Mouse (Mus musculus) left cerebral cortex, adult 8-10 months (tissue): Measurements from ENCODE around the gene Vmn1r166. TPM values are rescaled to one million over a fixed set of nuclear protein-coding genes. Genes with fewer than 3 reads are reported as not detected.
"Not testable (repeated sequence)": the region's sequence is repeated elsewhere in the genome, so short reads cannot be mapped to it uniquely, and the experiment has no call there.

ENCODE experiments used
- DNase-seq, 2 experiments: peaks; one replicate each; pipeline ENCODE4 v3.0.0; 2022; ENCODE audit warnings: low spot score in 2 of 2
- total RNA-seq, 4 experiments: library from RNA; stranded (reverse); gene quantifications; 2 replicates each; pipeline ENCODE4 v1.2.4; 2022

The Vmn1r166 gene
- total RNA-seq = not detected

- DNase-seq = not testable (repeated sequence)
These were observed at the start of gene Vmn1r166 for GRCm38 (mm10) chr7:23251582-23251981. Gene Vmn1r166 (minus strand): TSS chr7:23251682.

GRCm38 (mm10) chr7:23300892-23301291 is 49.4 kb upstream of the Vmn1r166 start, which contains the start of gene Nlrp4e:
Gene Nlrp4e (plus strand): TSS chr7:23301192.
- DNase-seq = not testable (repeated sequence)

DNA sequence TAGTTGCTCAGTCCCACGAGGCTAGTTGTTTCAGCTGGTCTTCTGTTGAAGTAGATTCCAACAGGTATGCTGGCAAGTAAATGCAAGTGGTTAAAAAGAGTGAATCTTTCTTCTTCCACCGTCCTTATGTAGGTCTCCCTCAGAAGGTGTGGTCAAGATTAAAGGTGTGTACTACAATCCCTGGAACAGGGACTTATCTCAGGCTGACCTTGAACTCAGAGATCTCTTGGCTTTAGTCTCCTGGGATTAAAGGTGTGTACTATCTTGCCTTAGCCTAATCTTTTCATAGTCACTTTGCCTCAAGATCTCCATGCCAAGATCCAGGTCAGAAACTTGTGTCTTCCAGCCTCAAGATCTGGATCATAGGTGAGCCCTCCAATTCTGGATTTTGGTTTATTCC is 27.3 kb upstream of the Vmn1r166 start, which contains the start of gene Gm6902:
Gene Gm6902, minus strand, starts transcription at position 101 of the 400 bp plus-strand sequence.
- DNase-seq = not testable (repeated sequence)

DNA sequence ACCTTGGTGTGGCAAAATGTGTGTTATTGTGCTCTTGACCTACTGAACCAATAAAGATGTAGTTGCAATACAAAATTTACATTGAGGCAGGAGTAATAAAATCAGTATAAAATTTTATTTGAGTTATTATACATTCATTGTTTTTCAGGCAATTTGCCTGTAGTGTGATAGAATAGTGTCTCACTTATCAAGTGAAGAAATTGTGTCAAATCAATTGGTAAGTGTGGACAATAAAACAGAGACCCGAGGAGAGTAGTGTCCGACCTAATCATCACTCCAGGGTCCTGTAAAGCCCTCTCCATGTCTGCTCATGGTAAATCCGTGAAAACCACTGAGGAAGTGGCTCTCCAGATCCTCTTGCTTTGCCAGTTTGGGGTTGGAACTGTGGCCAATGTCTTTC is 34.5 kb downstream of the Vmn1r166 start, which contains the start of gene Vmn1r165:
Gene Vmn1r165, plus strand, starts transcription at position 301 of the 400 bp plus-strand sequence.
- not testable (repeated sequence) for DNase-seq

Other genes with a start within 250 kb of the Vmn1r166 start
- gene Gm4216, start 231.8 kb downstream of the Vmn1r166 start, total RNA-seq = not detected
- gene Vmn1r163, start 196.1 kb downstream of the Vmn1r166 start, total RNA-seq = not detected
- not detected for gene Gm8720, start 184.2 kb downstream of the Vmn1r166 start, total RNA-seq
- not detected for gene Gm10662, start 107.2 kb downstream of the Vmn1r166 start, total RNA-seq
- gene Vmn1r165, start 34.4 kb downstream of the Vmn1r166 start, total RNA-seq = not detected
- gene Gm6902, start 27.2 kb upstream of the Vmn1r166 start, total RNA-seq = not detected
- not detected for gene Nlrp4e, start 49.5 kb upstream of the Vmn1r166 start, total RNA-seq
- under 1 TPM; 0.09 to 0.23 (median 0.11) TPM for gene Nlrp5, start 134.2 kb upstream of the Vmn1r166 start, total RNA-seq